Mouse (Mus musculus): ENCODE measurements around the gene Sorbs2.

Gene Sorbs2

GRCm38 (mm10) chr8:45615551-45615950 lies 108.0 kb downstream of the Sorbs2 start:
- no peak for DNase-seq (ENCODE audit: inconsistent age in 2 of 2, low spot score in 1 of 2)

- DNase-seq (ENCODE audit: inconsistent age in 2 of 2, low spot score in 1 of 2), result peak in 1 of 2 experiments; percentile 51
Measured at GRCm38 (mm10) chr8:45621576-45622178, 114.1 kb downstream of the Sorbs2 start.

- no peak for DNase-seq (ENCODE audit: inconsistent age in 2 of 2, low spot score in 1 of 2)
Measured at GRCm38 (mm10) chr8:45626406-45626805, 118.8 kb downstream of the Sorbs2 start.

GRCm38 (mm10) chr8:45627246-45628241 lies 120.0 kb downstream of the Sorbs2 start:
- peak; percentile 75 to 92 for DNase-seq (ENCODE audit: inconsistent age in 2 of 2, low spot score in 1 of 2)

- DNase-seq (ENCODE audit: inconsistent age in 2 of 2, low spot score in 1 of 2), result peak in 1 of 2 experiments; percentile 67
Measured at GRCm38 (mm10) chr8:45628421-45629065, 121.0 kb downstream of the Sorbs2 start.

- DNase-seq (ENCODE audit: inconsistent age in 2 of 2, low spot score in 1 of 2), result peak; percentile 28 to 72
Measured at GRCm38 (mm10) chr8:45629066-45629430, 121.5 kb downstream of the Sorbs2 start.

GRCm38 (mm10) chr8:45631023-45631422 lies 123.4 kb downstream of the Sorbs2 start:
- no peak for DNase-seq (ENCODE audit: inconsistent age in 2 of 2, low spot score in 1 of 2)

GRCm38 (mm10) chr8:45635155-45635554 lies 127.6 kb downstream of the Sorbs2 start:
- no peak for DNase-seq (ENCODE audit: inconsistent age in 2 of 2, low spot score in 1 of 2)

- DNase-seq (ENCODE audit: inconsistent age in 2 of 2, low spot score in 1 of 2), result no peak
Measured at GRCm38 (mm10) chr8:45637745-45638144, 130.2 kb downstream of the Sorbs2 start.

GRCm38 (mm10) chr8:45639444-45639843 lies 131.9 kb downstream of the Sorbs2 start:
- no peak for DNase-seq (ENCODE audit: inconsistent age in 2 of 2, low spot score in 1 of 2)

GRCm38 (mm10) chr8:45644651-45645050 lies 137.1 kb downstream of the Sorbs2 start:
- no peak for DNase-seq (ENCODE audit: inconsistent age in 2 of 2, low spot score in 1 of 2)

GRCm38 (mm10) chr8:45649063-45649462 lies 141.5 kb downstream of the Sorbs2 start:
- peak in 1 of 2 experiments; percentile 52 for DNase-seq (ENCODE audit: inconsistent age in 2 of 2, low spot score in 1 of 2)

- no peak for DNase-seq (ENCODE audit: inconsistent age in 2 of 2, low spot score in 1 of 2)
Measured at GRCm38 (mm10) chr8:45649966-45650365, 142.4 kb downstream of the Sorbs2 start.

GRCm38 (mm10) chr8:45658021-45658420 lies 150.4 kb downstream of the Sorbs2 start:
- DNase-seq (ENCODE audit: inconsistent age in 2 of 2, low spot score in 1 of 2), result no peak

- DNase-seq (ENCODE audit: inconsistent age in 2 of 2, low spot score in 1 of 2), result peak in 1 of 2 experiments; percentile 83
Measured at GRCm38 (mm10) chr8:45658458-45659325, 151.1 kb downstream of the Sorbs2 start.

- DNase-seq (ENCODE audit: inconsistent age in 2 of 2, low spot score in 1 of 2), result no peak
Measured at GRCm38 (mm10) chr8:45659473-45659872, 151.9 kb downstream of the Sorbs2 start.

- DNase-seq (ENCODE audit: inconsistent age in 2 of 2, low spot score in 1 of 2), result no peak
Measured at GRCm38 (mm10) chr8:45660570-45660969, 153.0 kb downstream of the Sorbs2 start.

- DNase-seq (ENCODE audit: inconsistent age in 2 of 2, low spot score in 1 of 2), result peak in 1 of 2 experiments; percentile 49
Measured at GRCm38 (mm10) chr8:45661605-45662004, 154.0 kb downstream of the Sorbs2 start.

- no peak for DNase-seq (ENCODE audit: inconsistent age in 2 of 2, low spot score in 1 of 2)
Measured at GRCm38 (mm10) chr8:45666221-45666620, 158.6 kb downstream of the Sorbs2 start.

GRCm38 (mm10) chr8:45673149-45673548 lies 165.6 kb downstream of the Sorbs2 start:
- DNase-seq (ENCODE audit: inconsistent age in 2 of 2, low spot score in 1 of 2), result peak in 1 of 2 experiments; percentile 44

Data from adrenal gland, adult (tissue).